Mouse (Mus musculus): Measurements from ENCODE around the gene Prdm16. TPM values are rescaled to one million over a fixed set of nuclear protein-coding genes. Genes with fewer than 3 reads are reported as not detected.

The Prdm16 gene
- 20.8 and 23.9 TPM in 2 replicates for polyA plus RNA-seq (2015; fragmentation: Nextera tagmentation; extraction: Ambion mirVana)

GRCm38 (mm10) chr4:154636721-154637311, at the start of gene Prdm16:
TSS of gene Prdm16 (minus strand) at chr4:154636873.
- H3K27ac ChIP-seq, result peak within 1 kb of the TSS; percentile 92
- peak within 1 kb of the TSS; percentile 60 for H3K4me3 ChIP-seq (replicated peaks)
- peak within 1 kb of the TSS; percentile 67 for H3K9ac ChIP-seq
- peaks cover 79% of the 10 kb centered on the region for H3K27me3 ChIP-seq (replicated peaks)
- H3K4me1 ChIP-seq, result peaks cover 16% of the 10 kb centered on the region; the same call in 1 of the 2 replicates
- no peaks in the 10 kb centered on the region for H3K36me3 ChIP-seq
- ATAC-seq (ENCODE audit: insufficient read depth, low FRiP score, low read depth), result peak; percentile 65
- no peaks in the 10 kb centered on the region for H3K9me3 ChIP-seq
- under 1% methylated on average over 47 of the region's 47 CpGs for WGBS
- peak within 1 kb of the TSS; percentile 91 for H3K4me2 ChIP-seq

- Histone ChIP-seq H3K4me1 (no peaks in the 10 kb centered on the region), H3K4me3 (replicated peaks) (no peak overlapping the region), H3K9me3 (no peaks in the 10 kb centered on the region), H3K27me3 (replicated peaks) (no peaks in the 10 kb centered on the region; the same call in 1 of the 2 replicates), H3K27ac (no peak overlapping the region), H3K4me2 (no peak overlapping the region), H3K36me3 (no peaks in the 10 kb centered on the region), H3K9ac (no peak overlapping the region)
- no peak for ATAC-seq (ENCODE audit: insufficient read depth, low FRiP score, low read depth)
- WGBS, result 70% methylated on average over 5 of the region's 5 CpGs
Measured at GRCm38 (mm10) chr4:154683068-154683752, 46.5 kb upstream of the Prdm16 start.

GRCm38 (mm10) chr4:154682311-154682710, 45.6 kb upstream of the Prdm16 start:
- Histone ChIP-seq H3K9ac (no peak overlapping the region), H3K4me3 (replicated peaks) (no peak overlapping the region), H3K4me1 (no peaks in the 10 kb centered on the region), H3K9me3 (no peaks in the 10 kb centered on the region), H3K36me3 (no peaks in the 10 kb centered on the region), H3K4me2 (no peak overlapping the region), H3K27ac (no peak overlapping the region), H3K27me3 (replicated peaks) (no peaks in the 10 kb centered on the region; the same call in 1 of the 2 replicates)
- WGBS, result 58% methylated on average over 14 of the region's 14 CpGs
- no peak for ATAC-seq (ENCODE audit: insufficient read depth, low FRiP score, low read depth)

GRCm38 (mm10) chr4:154675441-154676000, 38.8 kb upstream of the Prdm16 start:
- Histone ChIP-seq H3K9me3 (no peaks in the 10 kb centered on the region), H3K4me3 (replicated peaks) (no peak overlapping the region), H3K4me1 (0 out of 2 replicates have a peak, but pooled peaks cover 4% of the 10 kb centered on the region), H3K9ac (no peak overlapping the region), H3K4me2 (no peak overlapping the region), H3K27ac (no peak overlapping the region), H3K36me3 (no peaks in the 10 kb centered on the region), H3K27me3 (replicated peaks) (no peaks in the 10 kb centered on the region; the same call in 1 of the 2 replicates)
- ATAC-seq (ENCODE audit: insufficient read depth, low FRiP score, low read depth), result no peak
- 62% methylated on average over 10 of the region's 10 CpGs for WGBS

- no peak overlapping the region for H3K9ac ChIP-seq
- H3K4me2 ChIP-seq, result peak overlapping the region; percentile 25; the same call in 1 of the 2 replicates
- no peaks in the 10 kb centered on the region for H3K9me3 ChIP-seq
- no peak overlapping the region for H3K4me3 ChIP-seq (replicated peaks)
- no peak overlapping the region for H3K27ac ChIP-seq
- 0 out of 2 replicates have a peak, but pooled peaks cover 4% of the 10 kb centered on the region for H3K4me1 ChIP-seq
- no peaks in the 10 kb centered on the region for H3K36me3 ChIP-seq
- no peaks in the 10 kb centered on the region; the same call in 1 of the 2 replicates for H3K27me3 ChIP-seq (replicated peaks)
- 30% methylated on average over 15 of the region's 15 CpGs for WGBS
- no peak for ATAC-seq (ENCODE audit: insufficient read depth, low FRiP score, low read depth)
Measured at GRCm38 (mm10) chr4:154674966-154675365, 38.3 kb upstream of the Prdm16 start.

- Histone ChIP-seq H3K4me1 (0 out of 2 replicates have a peak, but pooled peaks cover 4% of the 10 kb centered on the region), H3K27ac (no peak overlapping the region), H3K4me2 (peak overlapping the region; percentile 25; the same call in 1 of the 2 replicates), H3K9me3 (no peaks in the 10 kb centered on the region), H3K9ac (no peak overlapping the region), H3K36me3 (no peaks in the 10 kb centered on the region), H3K4me3 (replicated peaks) (no peak overlapping the region), H3K27me3 (replicated peaks) (no peaks in the 10 kb centered on the region; the same call in 1 of the 2 replicates)
- ATAC-seq (ENCODE audit: insufficient read depth, low FRiP score, low read depth), result no peak
- WGBS, result 4% methylated on average over 12 of the region's 12 CpGs
Measured at GRCm38 (mm10) chr4:154674541-154674940, 37.9 kb upstream of the Prdm16 start.

GRCm38 (mm10) chr4:154673986-154674385, 37.3 kb upstream of the Prdm16 start:
- Histone ChIP-seq H3K4me1 (0 out of 2 replicates have a peak, but pooled peaks cover 4% of the 10 kb centered on the region), H3K4me3 (replicated peaks) (no peak overlapping the region), H3K9ac (no peak overlapping the region), H3K4me2 (no peak overlapping the region; the same call in 1 of the 2 replicates), H3K27me3 (replicated peaks) (no peaks in the 10 kb centered on the region; the same call in 1 of the 2 replicates), H3K27ac (no peak overlapping the region), H3K36me3 (no peaks in the 10 kb centered on the region), H3K9me3 (no peaks in the 10 kb centered on the region)
- no peak for ATAC-seq (ENCODE audit: insufficient read depth, low FRiP score, low read depth)
- 74% methylated on average over 4 of the region's 4 CpGs for WGBS

GRCm38 (mm10) chr4:154672027-154672426, 35.4 kb upstream of the Prdm16 start:
- Histone ChIP-seq H3K4me2 (no peak overlapping the region), H3K4me3 (replicated peaks) (no peak overlapping the region), H3K27me3 (replicated peaks) (no peaks in the 10 kb centered on the region; the same call in 1 of the 2 replicates), H3K27ac (no peak overlapping the region), H3K9ac (no peak overlapping the region), H3K9me3 (no peaks in the 10 kb centered on the region), H3K4me1 (0 out of 2 replicates have a peak, but pooled peaks cover 4% of the 10 kb centered on the region), H3K36me3 (no peaks in the 10 kb centered on the region)
- ATAC-seq (ENCODE audit: insufficient read depth, low FRiP score, low read depth), result no peak
- 58% methylated on average over 1 of the region's 1 CpGs for WGBS

GRCm38 (mm10) chr4:154671232-154671912, 34.7 kb upstream of the Prdm16 start:
- Histone ChIP-seq H3K4me3 (replicated peaks) (no peak overlapping the region), H3K4me2 (no peak overlapping the region), H3K9me3 (no peaks in the 10 kb centered on the region), H3K9ac (no peak overlapping the region), H3K27me3 (replicated peaks) (no peaks in the 10 kb centered on the region; the same call in 1 of the 2 replicates), H3K27ac (no peak overlapping the region), H3K4me1 (0 out of 2 replicates have a peak, but pooled peaks cover 4% of the 10 kb centered on the region), H3K36me3 (no peaks in the 10 kb centered on the region)
- WGBS, result 65% methylated on average over 8 of the region's 8 CpGs
- no peak for ATAC-seq (ENCODE audit: insufficient read depth, low FRiP score, low read depth)

GRCm38 (mm10) chr4:154667767-154668166, 31.1 kb upstream of the Prdm16 start, which contains the start of gene Actrt2:
TSS of gene Actrt2 (minus strand) at chr4:154667867.
- Histone ChIP-seq H3K4me1 (no peaks in the 10 kb centered on the region), H3K27me3 (replicated peaks) (no peaks in the 10 kb centered on the region; the same call in 1 of the 2 replicates), H3K4me2 (no peak within 1 kb of the TSS), H3K36me3 (no peaks in the 10 kb centered on the region), H3K9me3 (no peaks in the 10 kb centered on the region), H3K27ac (no peak within 1 kb of the TSS), H3K9ac (no peak within 1 kb of the TSS), H3K4me3 (replicated peaks) (no peak within 1 kb of the TSS)
- 82% methylated on average over 2 of the region's 2 CpGs for WGBS
- no peak for ATAC-seq (ENCODE audit: insufficient read depth, low FRiP score, low read depth)

GRCm38 (mm10) chr4:154662681-154663215, 26.1 kb upstream of the Prdm16 start:
- Histone ChIP-seq H3K9me3 (no peaks in the 10 kb centered on the region), H3K27ac (no peak overlapping the region), H3K36me3 (no peaks in the 10 kb centered on the region), H3K4me1 (no peaks in the 10 kb centered on the region), H3K4me3 (replicated peaks) (no peak overlapping the region), H3K4me2 (no peak overlapping the region), H3K27me3 (replicated peaks) (no peaks in the 10 kb centered on the region; the same call in 1 of the 2 replicates), H3K9ac (no peak overlapping the region)
- no peak for ATAC-seq (ENCODE audit: insufficient read depth, low FRiP score, low read depth)
- 69% methylated on average over 12 of the region's 12 CpGs for WGBS

Data from stomach, embryonic 15.5 days (tissue).